Mouse (Mus musculus) liver, embryonic 14.5 days (tissue): ENCODE measurements around the gene Enpep. TPM values are rescaled to one million over a fixed set of nuclear protein-coding genes. Genes with fewer than 3 reads are reported as not detected.

Source experiments
- ATAC-seq: fragments of 200-750 bp; cut with Nextera tagmentation; 2 replicates; pipeline ENCODE4 v1.8.0; 2017; ENCODE audit warnings: moderate number of reproducible peaks, mild to moderate bottlenecking, moderate library complexity; ENCODE audit not compliant: insufficient read depth
- DNase-seq, 3 experiments: peaks; one replicate each; pipeline ENCODE4 v3.0.0-alpha.2; 2012 to 2013; ENCODE audit warnings: low read depth in 3 of 3, low spot score in 3 of 3
- H3K27ac ChIP-seq: fragments of 300-500 bp; sonication (generic); 2 replicates; pipeline ENCODE4 v1.5.1; 2014; ENCODE audit warnings: moderate library complexity, mild to moderate bottlenecking, control low read depth, inconsistent platforms
- H3K27me3 ChIP-seq: fragments of 300-500 bp; sonication (generic); 2 replicates; pipeline ENCODE4 v1.6.1; 2014; ENCODE audit warnings: mild to moderate bottlenecking, low read length, moderate library complexity; ENCODE audit not compliant: control insufficient read depth, insufficient read depth
- H3K36me3 ChIP-seq: fragments of 300-500 bp; sonication (generic); replicated peaks from 2 replicates; pipeline ENCODE4 v1.6.1; 2014; ENCODE audit warnings: low read depth; ENCODE audit not compliant: control insufficient read depth, insufficient read depth
- H3K4me1 ChIP-seq, 2 experiments: fragments of 200-500 bp in 1 of 2; fragments of 300-500 bp in 1 of 2; sonication (generic) in 1 of 2; replicated peaks; 2 replicates each; pipeline ENCODE4 v1.6.1; 2012 to 2014; ENCODE audit warnings: antibody characterized with exemption in 1 of 2, inconsistent platforms in 1 of 2, low read length in 1 of 2; ENCODE audit not compliant: control insufficient read depth in 2 of 2, insufficient read depth in 2 of 2
- H3K4me2 ChIP-seq: fragments of 300-500 bp; sonication (generic); 2 replicates; pipeline ENCODE4 v1.6.1; 2014; ENCODE audit warnings: low read depth, mild to moderate bottlenecking, control low read depth, moderate library complexity
- H3K4me3 ChIP-seq, 2 experiments: fragments of 200-500 bp in 1 of 2; fragments of 300-500 bp in 1 of 2; sonication (generic) in 1 of 2; 2 replicates each; pipeline ENCODE4 v1.5.1; 2012 to 2014; ENCODE audit warnings: low read depth in 2 of 2, low read length in 2 of 2, mild to moderate bottlenecking in 2 of 2, control low read depth in 1 of 2, inconsistent platforms in 1 of 2, moderate library complexity in 1 of 2; ENCODE audit not compliant: insufficient read depth in 1 of 2
- H3K9ac ChIP-seq: fragments of 300-500 bp; sonication (generic); replicated peaks from 2 replicates; pipeline ENCODE4 v1.6.1; 2014; ENCODE audit warnings: mild to moderate bottlenecking, control low read depth, moderate library complexity
- H3K9me3 ChIP-seq: fragments of 300-500 bp; sonication (generic); 2 replicates; pipeline ENCODE4 v1.6.1; 2016; ENCODE audit warnings: low read length, mixed read lengths; ENCODE audit not compliant: control insufficient read depth
- CTCF ChIP-seq: IDR thresholded peaks from 2 replicates; pipeline ENCODE4 v1.5.1; 2016; ENCODE audit warnings: antibody characterized with exemption, low read depth, control low read depth
- EP300 ChIP-seq: IDR thresholded peaks from 2 replicates; pipeline ENCODE4 v1.6.1; 2016; ENCODE audit warnings: antibody characterized with exemption, low read depth
- WGBS: fragments of 180-500 bp; shearing (Covaris S2); extraction: QIAGEN DNeasy Blood & Tissue Kit; methylation state at CpG from one replicate; pipeline ENCODE4 v1.1.7; 2014; ENCODE audit not compliant: insufficient replicate concordance; 5-methylcytosine and 5-hydroxymethylcytosine counted together
- polyA plus RNA-seq, 2 experiments: library from polyadenylated mRNA; depleted of rRNA in 1 of 2; stranded (reverse) in 1 of 2; unstranded in 1 of 2; fragments of >200 nt; fragmentation: Nextera tagmentation in 1 of 2; extraction: Ambion mirVana in 1 of 2; gene quantifications; 2 replicates each; pipeline versions ENCODE4 v1.2.1 to v1.2.3; 2012 to 2014

Gene Enpep
- polyA plus RNA-seq, 2 experiments, result 2.5 to 2.7 TPM

GRCm38 (mm10) chr3:129313671-129314415, 18.7 kb downstream of the Enpep start:
- Histone ChIP-seq H3K9ac (no peak overlapping the region), H3K9me3 (no peaks in the 10 kb centered on the region), H3K4me2 (no peak overlapping the region), H3K4me3 (no peak overlapping the region), H3K36me3 (no peaks in the 10 kb centered on the region), H3K27ac (no peak overlapping the region), H3K27me3 (no peaks in the 10 kb centered on the region), H3K4me1 (no peaks in the 10 kb centered on the region)
- DNase-seq, result no peak
- TF ChIP-seq EP300 (no peak), CTCF (no peak)
- 66% methylated on average over 7 of the region's 7 CpGs for WGBS
- no peak for ATAC-seq

- no peak for TF ChIP-seq CTCF
- TF ChIP-seq EP300, result no peak
- H3K27ac ChIP-seq, result no peak overlapping the region
Observed at GRCm38 (mm10) chr3:129313221-129313620, 19.3 kb downstream of the Enpep start.

GRCm38 (mm10) chr3:129312511-129312910, 20.0 kb downstream of the Enpep start:
- WGBS, result 65% methylated on average over 8 of the region's 8 CpGs
- Histone ChIP-seq H3K9me3 (no peaks in the 10 kb centered on the region), H3K4me1 (no peaks in the 10 kb centered on the region), H3K27ac (no peak overlapping the region), H3K36me3 (no peaks in the 10 kb centered on the region), H3K4me2 (no peak overlapping the region), H3K27me3 (no peaks in the 10 kb centered on the region), H3K4me3 (no peak overlapping the region), H3K9ac (no peak overlapping the region)
- DNase-seq (no peak), ATAC-seq (no peak)
- TF ChIP-seq CTCF, result no peak
- no peak for TF ChIP-seq EP300

More at GRCm38 (mm10) chr3:129313221-129313620, 19.3 kb downstream of the Enpep start:
- no peak for ATAC-seq
- H3K27me3 ChIP-seq, result no peaks in the 10 kb centered on the region
- no peak for DNase-seq
- H3K4me2 ChIP-seq, result no peak overlapping the region
- H3K9me3 ChIP-seq, result no peaks in the 10 kb centered on the region
- H3K9ac ChIP-seq, result no peak overlapping the region
- no peaks in the 10 kb centered on the region for H3K36me3 ChIP-seq
- H3K4me1 ChIP-seq, result no peaks in the 10 kb centered on the region
- WGBS, result 49% methylated on average over 2 of the region's 2 CpGs
- no peak overlapping the region for H3K4me3 ChIP-seq

- DNase-seq (no peak), ATAC-seq (no peak)
- H3K36me3 ChIP-seq, result no peaks in the 10 kb centered on the region
- no peak overlapping the region for H3K27ac ChIP-seq
- no peaks in the 10 kb centered on the region for H3K27me3 ChIP-seq
- TF ChIP-seq EP300, result no peak
- TF ChIP-seq CTCF, result no peak
- H3K4me1 ChIP-seq, result no peaks in the 10 kb centered on the region
- 64% methylated on average over 8 of the region's 8 CpGs for WGBS
- H3K9me3 ChIP-seq, result no peaks in the 10 kb centered on the region
- H3K4me2 ChIP-seq, result no peak overlapping the region
- H3K4me3 ChIP-seq, result no peak overlapping the region
- no peak overlapping the region for H3K9ac ChIP-seq
Observed at GRCm38 (mm10) chr3:129311951-129312350, 20.6 kb downstream of the Enpep start.

GRCm38 (mm10) chr3:129309926-129310325, 22.6 kb downstream of the Enpep start:
- no peak for DNase-seq
- no peaks in the 10 kb centered on the region for H3K36me3 ChIP-seq
- no peaks in the 10 kb centered on the region for H3K27me3 ChIP-seq
- ATAC-seq, result no peak
- H3K4me1 ChIP-seq, result no peaks in the 10 kb centered on the region
- H3K27ac ChIP-seq, result no peak overlapping the region
- H3K9me3 ChIP-seq, result no peaks in the 10 kb centered on the region
- H3K4me2 ChIP-seq, result no peak overlapping the region
- no peak overlapping the region for H3K9ac ChIP-seq
- WGBS, result 59% methylated on average over 5 of the region's 5 CpGs
- H3K4me3 ChIP-seq, result no peak overlapping the region
- no peak for TF ChIP-seq EP300
